Mouse (Mus musculus) testis, postnatal 10 days (tissue): ENCODE data around the gene Amigo2.

ENCODE experiments used
- DNase-seq: peaks from one replicate; pipeline ENCODE4 v3.0.0; 2021; ENCODE audit warnings: low spot score

The Amigo2 gene

GRCm38 (mm10) chr15:97246911-97247790 is at the start of gene Amigo2, which contains the start of gene Pced1b:
Gene Amigo2, minus strand, starts transcription at chr15:97247287.
Gene Pced1b, plus strand, starts transcription at chr15:97247107.
- peak; percentile 80 for DNase-seq

- peak; percentile 73 for DNase-seq
Measured at GRCm38 (mm10) chr15:97291291-97292050, 44.4 kb upstream of the Amigo2 start.

GRCm38 (mm10) chr15:97290351-97290750 is 43.3 kb upstream of the Amigo2 start:
- DNase-seq: no peak

- DNase-seq: no peak
Measured at GRCm38 (mm10) chr15:97289176-97289575, 42.1 kb upstream of the Amigo2 start.

GRCm38 (mm10) chr15:97288690-97289089 is 41.6 kb upstream of the Amigo2 start:
- no peak for DNase-seq

- DNase-seq: no peak
Measured at GRCm38 (mm10) chr15:97287436-97288143, 40.5 kb upstream of the Amigo2 start.

GRCm38 (mm10) chr15:97286731-97287130 is 39.6 kb upstream of the Amigo2 start:
- DNase-seq: no peak

- no peak for DNase-seq
Measured at GRCm38 (mm10) chr15:97285665-97286212, 38.7 kb upstream of the Amigo2 start.

- peak; percentile 24 for DNase-seq
Measured at GRCm38 (mm10) chr15:97284201-97284600, 37.1 kb upstream of the Amigo2 start.

- DNase-seq: no peak
Measured at GRCm38 (mm10) chr15:97282572-97282881, 35.4 kb upstream of the Amigo2 start.

- DNase-seq: peak; percentile 21
Measured at GRCm38 (mm10) chr15:97281712-97282571, 34.9 kb upstream of the Amigo2 start.

- peak; percentile 27 for DNase-seq
Measured at GRCm38 (mm10) chr15:97280776-97281175, 33.7 kb upstream of the Amigo2 start.

- DNase-seq: no peak
Measured at GRCm38 (mm10) chr15:97280131-97280530, 33.0 kb upstream of the Amigo2 start.

- DNase-seq: no peak
Measured at GRCm38 (mm10) chr15:97278340-97278948, 31.4 kb upstream of the Amigo2 start.

- peak; percentile 25 for DNase-seq
Measured at GRCm38 (mm10) chr15:97277328-97277727, 30.2 kb upstream of the Amigo2 start.

- DNase-seq: peak; percentile 35
Measured at GRCm38 (mm10) chr15:97276660-97277153, 29.6 kb upstream of the Amigo2 start.

- DNase-seq: peak; percentile 10
Measured at GRCm38 (mm10) chr15:97275626-97276395, 28.7 kb upstream of the Amigo2 start.

GRCm38 (mm10) chr15:97272831-97273230 is 25.7 kb upstream of the Amigo2 start:
- DNase-seq: no peak

- no peak for DNase-seq
Measured at GRCm38 (mm10) chr15:97271985-97272697, 25.1 kb upstream of the Amigo2 start.
